Mouse (Mus musculus): ENCODE data around the gene Amotl1. TPM values are rescaled to one million over a fixed set of nuclear protein-coding genes. Genes with fewer than 3 reads are reported as not detected.

Amotl1 gene
- total and polyA plus RNA-seq, 3 experiments: 2.3 to 4.9 (median 3.1) TPM

DNA sequence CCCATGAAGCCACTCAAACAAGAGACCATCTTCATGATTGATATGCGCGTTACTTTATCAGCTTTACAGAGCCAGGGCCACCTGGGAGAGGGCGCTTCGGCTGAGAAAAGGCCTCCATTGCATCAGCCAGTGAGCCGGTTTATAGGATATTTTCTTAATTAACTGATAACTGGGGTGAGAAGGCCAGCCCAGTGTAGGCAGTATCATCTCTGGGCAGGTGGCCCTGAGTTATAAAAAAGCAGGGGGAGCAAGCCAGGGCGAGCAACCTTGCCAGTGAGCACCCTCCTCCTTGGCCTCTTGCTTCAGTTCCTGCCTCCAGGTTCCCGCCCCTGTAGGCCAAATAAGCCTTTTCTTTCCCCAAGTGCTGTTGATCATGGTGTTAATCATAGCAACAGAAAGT is 81.5 kb downstream of the Amotl1 start:
- 0 out of 2 replicates have a peak, but pooled peaks cover 5% of the 10 kb centered on the region for H3K4me1 ChIP-seq (ENCODE audit: insufficient read depth, low read depth, low read length)
- no peak for ATAC-seq (ENCODE audit: extremely low read depth, insufficient number of reproducible peaks, low FRiP score, poor library complexity, severe bottlenecking)

DNA sequence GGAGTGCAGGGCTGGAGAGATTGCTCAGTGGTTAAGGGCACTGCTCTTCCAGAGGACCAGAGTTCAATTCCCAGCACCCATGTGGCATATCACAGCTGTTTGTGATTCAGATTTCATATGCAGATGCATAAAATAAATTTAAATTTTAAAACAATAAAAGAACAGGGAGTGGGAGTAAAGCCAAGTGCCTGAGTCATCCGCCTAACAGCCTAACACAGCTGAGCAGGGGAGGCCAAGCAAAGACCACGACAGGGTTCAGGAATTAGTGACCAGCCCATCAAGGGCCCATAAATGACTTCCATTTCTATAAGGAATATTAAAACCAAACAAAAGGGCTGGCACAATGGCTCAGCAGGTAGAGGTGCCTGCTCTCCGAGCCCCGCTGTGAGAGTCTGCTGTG is 84.3 kb downstream of the Amotl1 start:
- no peak for TF ChIP-seq GATA2 (IDR thresholded peaks at IDR 0.05; ENCODE audit: borderline replicate concordance, low read depth, low read length)
- TF ChIP-seq POLR2AphosphoS5 (IDR thresholded peaks at IDR 0.05; ENCODE audit: insufficient replicate concordance, low read depth, low read length): no peak
- no peak for TF ChIP-seq TAL1 (conservative IDR thresholded peaks at IDR 0.05; ENCODE audit: low read depth, low read length)
- no peak for TF ChIP-seq CTCF (IDR thresholded peaks at IDR 0.05; ENCODE audit: low read depth, low read length)
- no peak for TF ChIP-seq GATA1 (IDR thresholded peaks at IDR 0.05; ENCODE audit: borderline replicate concordance, low read length)
- ATAC-seq (ENCODE audit: extremely low read depth, insufficient number of reproducible peaks, low FRiP score, poor library complexity, severe bottlenecking) (no peak), DNase-seq (ENCODE audit: low spot score) (no peak)
- Histone ChIP-seq H3K36me3 (replicated peaks) (peaks cover 2% of the 10 kb centered on the region), H3K4me3 (ENCODE audit: low read depth, low read length) (no peak overlapping the region), H3K4me1 (ENCODE audit: insufficient read depth, low read depth, low read length) (0 out of 2 replicates have a peak, but pooled peaks cover 5% of the 10 kb centered on the region), H3K27me3 (ENCODE audit: insufficient read depth, low read length) (peaks cover 12% of the 10 kb centered on the region; the same call in 1 of the 2 replicates), H3K9me3 (replicated peaks) (no peaks in the 10 kb centered on the region)

More for the DNA sequence above, 81.5 kb downstream of the Amotl1 start:
- DNase-seq (ENCODE audit: low spot score): no peak
- TF ChIP-seq GATA2 (IDR thresholded peaks at IDR 0.05; ENCODE audit: borderline replicate concordance, low read depth, low read length) (no peak), TAL1 (conservative IDR thresholded peaks at IDR 0.05; ENCODE audit: low read depth, low read length) (no peak), POLR2AphosphoS5 (IDR thresholded peaks at IDR 0.05; ENCODE audit: insufficient replicate concordance, low read depth, low read length) (no peak), CTCF (IDR thresholded peaks at IDR 0.05; ENCODE audit: low read depth, low read length) (no peak), GATA1 (IDR thresholded peaks at IDR 0.05; ENCODE audit: borderline replicate concordance, low read length) (no peak)
- Histone ChIP-seq H3K9me3 (replicated peaks) (no peaks in the 10 kb centered on the region), H3K27me3 (ENCODE audit: insufficient read depth, low read length) (peaks cover 6% of the 10 kb centered on the region; the same call in 1 of the 2 replicates), H3K4me3 (ENCODE audit: low read depth, low read length) (no peak overlapping the region), H3K36me3 (replicated peaks) (peaks cover under 1% of the 10 kb centered on the region)

- Histone ChIP-seq H3K4me3 (ENCODE audit: low read depth, low read length) (no peak overlapping the region), H3K4me1 (ENCODE audit: insufficient read depth, low read depth, low read length) (0 out of 2 replicates have a peak, but pooled peaks cover 5% of the 10 kb centered on the region), H3K27me3 (ENCODE audit: insufficient read depth, low read length) (peaks cover 15% of the 10 kb centered on the region; the same call in 1 of the 2 replicates), H3K36me3 (replicated peaks) (peaks cover 2% of the 10 kb centered on the region), H3K9me3 (replicated peaks) (no peaks in the 10 kb centered on the region)
- TF ChIP-seq GATA1 (IDR thresholded peaks at IDR 0.05; ENCODE audit: borderline replicate concordance, low read length): no peak
- no peak for TF ChIP-seq POLR2AphosphoS5 (IDR thresholded peaks at IDR 0.05; ENCODE audit: insufficient replicate concordance, low read depth, low read length)
- no peak for TF ChIP-seq TAL1 (conservative IDR thresholded peaks at IDR 0.05; ENCODE audit: low read depth, low read length)
- no peak for TF ChIP-seq GATA2 (IDR thresholded peaks at IDR 0.05; ENCODE audit: borderline replicate concordance, low read depth, low read length)
- ATAC-seq (ENCODE audit: extremely low read depth, insufficient number of reproducible peaks, low FRiP score, poor library complexity, severe bottlenecking) (no peak), DNase-seq (ENCODE audit: low spot score) (no peak)
These were observed 84.9 kb downstream of the Amotl1 start for GRCm38 (mm10) chr9:14559996-14560395.

- Histone ChIP-seq H3K4me3 (ENCODE audit: low read depth, low read length) (no peak overlapping the region), H3K4me1 (ENCODE audit: insufficient read depth, low read depth, low read length) (0 out of 2 replicates have a peak, but pooled peaks cover 5% of the 10 kb centered on the region), H3K27me3 (ENCODE audit: insufficient read depth, low read length) (peaks cover 15% of the 10 kb centered on the region; the same call in 1 of the 2 replicates), H3K36me3 (replicated peaks) (peaks cover 2% of the 10 kb centered on the region), H3K9me3 (replicated peaks) (no peaks in the 10 kb centered on the region)
- DNase-seq (ENCODE audit: low spot score) (no peak), ATAC-seq (ENCODE audit: extremely low read depth, insufficient number of reproducible peaks, low FRiP score, poor library complexity, severe bottlenecking) (peak; percentile 85)
- TF ChIP-seq TAL1 (conservative IDR thresholded peaks at IDR 0.05; ENCODE audit: low read depth, low read length) (no peak), GATA2 (IDR thresholded peaks at IDR 0.05; ENCODE audit: borderline replicate concordance, low read depth, low read length) (no peak), GATA1 (IDR thresholded peaks at IDR 0.05; ENCODE audit: borderline replicate concordance, low read length) (no peak), CTCF (IDR thresholded peaks at IDR 0.05; ENCODE audit: low read depth, low read length) (no peak), POLR2AphosphoS5 (IDR thresholded peaks at IDR 0.05; ENCODE audit: insufficient replicate concordance, low read depth, low read length) (no peak)
These were observed 85.4 kb downstream of the Amotl1 start for GRCm38 (mm10) chr9:14559430-14559829.

- H3K27me3 ChIP-seq (ENCODE audit: insufficient read depth, low read length): peaks cover 15% of the 10 kb centered on the region; the same call in 1 of the 2 replicates
- DNase-seq (ENCODE audit: low spot score) (no peak), ATAC-seq (ENCODE audit: extremely low read depth, insufficient number of reproducible peaks, low FRiP score, poor library complexity, severe bottlenecking) (no peak)
- H3K36me3 ChIP-seq (replicated peaks): peaks cover 2% of the 10 kb centered on the region
- no peak for TF ChIP-seq CTCF (IDR thresholded peaks at IDR 0.05; ENCODE audit: low read depth, low read length)
- TF ChIP-seq POLR2AphosphoS5 (IDR thresholded peaks at IDR 0.05; ENCODE audit: insufficient replicate concordance, low read depth, low read length): no peak
- TF ChIP-seq GATA2 (IDR thresholded peaks at IDR 0.05; ENCODE audit: borderline replicate concordance, low read depth, low read length): no peak
- no peak for TF ChIP-seq TAL1 (conservative IDR thresholded peaks at IDR 0.05; ENCODE audit: low read depth, low read length)
- no peak for TF ChIP-seq GATA1 (IDR thresholded peaks at IDR 0.05; ENCODE audit: borderline replicate concordance, low read length)
- H3K4me1 ChIP-seq (ENCODE audit: insufficient read depth, low read depth, low read length): 0 out of 2 replicates have a peak, but pooled peaks cover 5% of the 10 kb centered on the region
- no peaks in the 10 kb centered on the region for H3K9me3 ChIP-seq (replicated peaks)
- no peak overlapping the region for H3K4me3 ChIP-seq (ENCODE audit: low read depth, low read length)
These were observed 86.5 kb downstream of the Amotl1 start for GRCm38 (mm10) chr9:14558332-14558731.

DNA sequence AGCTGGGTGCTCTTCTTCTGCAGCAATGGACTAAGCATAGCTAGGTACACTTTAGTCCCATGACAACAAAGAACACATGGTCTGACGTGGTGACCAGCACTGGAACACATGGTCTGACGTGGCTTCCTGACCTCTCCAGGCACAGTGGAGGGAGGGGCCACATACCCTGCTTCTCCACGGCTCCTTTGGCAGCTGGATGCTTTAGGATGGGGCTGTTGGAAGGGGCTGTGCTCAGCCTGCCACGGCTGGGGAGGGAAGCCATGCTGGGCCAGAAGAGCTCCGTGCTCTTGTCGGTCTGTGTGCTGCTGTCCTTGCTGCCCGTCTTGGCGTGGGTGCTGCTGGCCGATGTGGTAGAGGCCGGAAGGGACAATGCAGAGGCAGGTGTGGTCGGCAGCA is 96.5 kb downstream of the Amotl1 start:
- TF ChIP-seq TAL1 (conservative IDR thresholded peaks at IDR 0.05; ENCODE audit: low read depth, low read length): no peak
- TF ChIP-seq CTCF (IDR thresholded peaks at IDR 0.05; ENCODE audit: low read depth, low read length): no peak
- TF ChIP-seq POLR2AphosphoS5 (IDR thresholded peaks at IDR 0.05; ENCODE audit: insufficient replicate concordance, low read depth, low read length): no peak
- TF ChIP-seq GATA2 (IDR thresholded peaks at IDR 0.05; ENCODE audit: borderline replicate concordance, low read depth, low read length): no peak
- no peak for TF ChIP-seq GATA1 (IDR thresholded peaks at IDR 0.05; ENCODE audit: borderline replicate concordance, low read length)

More for the DNA sequence above, 96.5 kb downstream of the Amotl1 start:
- Histone ChIP-seq H3K27me3 (ENCODE audit: insufficient read depth, low read length) (peaks cover 6% of the 10 kb centered on the region), H3K4me3 (ENCODE audit: low read depth, low read length) (no peak overlapping the region), H3K36me3 (replicated peaks) (peaks cover 4% of the 10 kb centered on the region), H3K4me1 (ENCODE audit: insufficient read depth, low read depth, low read length) (no peaks in the 10 kb centered on the region), H3K9me3 (replicated peaks) (no peaks in the 10 kb centered on the region)
- ATAC-seq (ENCODE audit: extremely low read depth, insufficient number of reproducible peaks, low FRiP score, poor library complexity, severe bottlenecking) (no peak), DNase-seq (ENCODE audit: low spot score) (no peak)

Measured in G1E (cell line).